Mouse (Mus musculus) megakaryocyte progenitor cell, adult 5-6 weeks (primary cell): ENCODE measurements at regions not wholly inside any gene's neighbourhood (a gene's known extent, or its start where the extent isn't known, plus 50 kb on each side); places are given as distances from the start of the nearest gene placed in this dataset.
A peak's percentile ranks its signal among the peaks of the same experiment; 100 is the strongest.

Source experiments
- ATAC-seq: replicated peaks from 2 replicates; pipeline ENCODE4 v1.8.0; 2016; ENCODE audit warnings: mild to moderate bottlenecking, moderate TSS enrichment, inconsistent platforms; ENCODE audit not compliant: poor library complexity

DNA sequence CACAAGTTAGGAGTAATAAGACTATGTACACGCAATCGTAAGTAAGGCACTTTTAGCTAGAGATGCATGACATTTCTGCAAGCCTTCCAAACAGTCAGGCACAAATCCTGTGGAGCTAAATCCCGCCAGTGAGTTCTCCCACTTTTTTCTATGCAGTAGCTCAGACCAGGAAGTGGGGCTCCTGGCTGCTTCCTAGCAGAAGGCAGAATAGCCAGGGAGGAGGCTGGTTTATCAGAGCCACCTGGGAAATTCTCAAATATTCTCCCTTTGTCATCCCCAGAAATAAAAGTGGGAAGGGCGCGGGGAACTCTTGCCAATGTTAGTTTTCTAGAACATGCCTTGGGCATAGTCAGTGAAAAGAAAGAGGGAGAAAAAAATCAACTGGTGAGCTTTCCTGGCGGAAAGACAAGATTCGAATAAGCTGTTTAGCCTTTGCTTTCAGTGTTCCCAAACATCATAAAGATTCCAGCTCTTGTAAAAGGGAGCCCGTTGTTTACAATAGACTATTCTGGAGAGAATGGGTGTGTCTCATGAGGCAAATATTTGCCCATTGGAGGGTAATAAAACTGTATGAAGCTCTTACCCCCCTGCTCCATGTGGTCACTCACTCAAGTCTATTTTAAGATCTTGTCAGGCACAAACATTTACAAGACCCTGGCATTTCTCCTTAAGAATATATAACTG is 167.2 kb upstream of the Lef1 start:
- ATAC-seq = no peak

DNA sequence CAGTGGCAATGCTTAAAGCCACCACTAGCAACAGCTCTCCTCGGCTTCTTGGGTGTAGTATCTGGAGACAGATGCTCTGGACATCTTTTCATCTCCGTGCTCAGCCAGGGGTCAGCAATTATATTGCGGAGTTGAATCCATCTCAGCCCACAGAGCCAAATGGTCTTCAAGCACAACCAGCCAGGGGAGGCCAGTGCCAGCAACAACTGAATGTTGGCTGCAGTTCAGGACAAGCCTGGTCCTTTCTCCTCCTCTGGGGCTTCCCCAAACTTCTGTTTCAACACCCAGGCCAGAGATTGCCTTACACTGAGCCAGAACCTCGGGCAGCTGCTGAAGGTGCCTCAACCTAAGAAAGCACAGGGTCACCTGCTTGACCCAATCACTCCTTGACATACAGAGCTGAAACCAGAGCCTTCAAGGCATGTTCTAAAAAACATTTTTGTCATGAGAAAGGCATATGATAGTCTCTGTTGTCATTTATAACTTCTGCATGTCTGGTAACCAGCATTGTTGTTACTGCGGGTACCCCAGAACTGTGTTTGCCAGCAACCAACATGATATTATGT is 169.9 kb upstream of the Lef1 start:
- ATAC-seq = no peak

DNA sequence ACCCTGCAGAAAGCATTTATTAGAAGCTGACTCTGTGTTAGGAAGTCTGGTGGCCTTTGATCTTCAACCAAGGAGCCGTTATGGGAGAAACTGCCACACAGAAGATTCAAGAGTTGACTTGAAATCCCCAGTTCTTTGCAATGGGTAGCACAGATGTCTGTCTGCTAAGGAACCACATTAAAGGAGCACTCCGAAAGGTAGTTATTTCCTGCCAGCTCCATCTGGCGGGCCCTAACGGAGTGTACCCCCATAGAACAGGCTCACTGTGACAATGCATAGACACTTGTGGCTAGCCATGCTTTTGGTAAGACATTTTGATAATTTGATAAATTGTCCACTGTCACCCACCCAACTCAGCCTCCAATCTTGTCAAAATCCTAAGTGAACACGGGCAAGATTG is 173.3 kb upstream of the Lef1 start:
- no peak for ATAC-seq

DNA sequence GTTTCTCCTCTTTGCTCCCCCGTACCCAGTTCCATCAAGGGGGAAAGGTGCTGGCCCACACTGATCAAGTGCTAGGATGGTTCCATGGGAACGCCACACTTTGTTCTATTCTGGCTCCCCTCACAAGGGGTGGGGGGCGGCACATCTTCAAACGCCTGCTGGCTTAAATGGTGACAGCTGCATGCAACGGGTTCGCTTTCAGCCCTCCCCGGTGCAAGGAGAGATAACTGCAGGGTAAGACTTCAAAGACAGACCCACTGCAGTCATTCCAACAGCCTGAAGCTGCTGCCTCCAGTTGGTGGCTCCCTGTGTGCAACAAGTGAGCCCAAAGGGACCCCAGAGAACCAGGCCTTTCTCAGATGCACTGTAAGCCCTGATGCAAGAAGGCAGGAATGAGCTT is 173.9 kb upstream of the Lef1 start:
- ATAC-seq = no peak

DNA sequence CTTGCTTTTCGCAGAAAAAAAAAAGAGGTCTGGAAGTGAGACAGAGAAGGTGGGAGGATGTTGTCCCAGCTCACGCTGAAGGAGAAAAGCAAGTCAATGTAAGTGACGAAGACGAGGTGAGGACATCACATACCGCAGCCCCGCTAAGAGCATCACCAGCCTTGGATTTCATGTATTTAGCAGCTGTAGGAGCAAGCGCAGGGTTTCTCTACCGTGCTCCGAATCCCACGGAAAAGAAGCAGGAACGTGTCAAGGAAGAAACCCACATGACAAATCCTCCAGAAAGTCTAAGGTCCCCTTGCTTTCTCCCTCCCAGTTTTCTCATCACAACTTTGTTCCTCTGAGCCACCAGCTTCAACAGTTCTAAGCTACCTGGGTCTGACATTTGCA is 174.3 kb upstream of the Lef1 start:
- no peak for ATAC-seq

DNA sequence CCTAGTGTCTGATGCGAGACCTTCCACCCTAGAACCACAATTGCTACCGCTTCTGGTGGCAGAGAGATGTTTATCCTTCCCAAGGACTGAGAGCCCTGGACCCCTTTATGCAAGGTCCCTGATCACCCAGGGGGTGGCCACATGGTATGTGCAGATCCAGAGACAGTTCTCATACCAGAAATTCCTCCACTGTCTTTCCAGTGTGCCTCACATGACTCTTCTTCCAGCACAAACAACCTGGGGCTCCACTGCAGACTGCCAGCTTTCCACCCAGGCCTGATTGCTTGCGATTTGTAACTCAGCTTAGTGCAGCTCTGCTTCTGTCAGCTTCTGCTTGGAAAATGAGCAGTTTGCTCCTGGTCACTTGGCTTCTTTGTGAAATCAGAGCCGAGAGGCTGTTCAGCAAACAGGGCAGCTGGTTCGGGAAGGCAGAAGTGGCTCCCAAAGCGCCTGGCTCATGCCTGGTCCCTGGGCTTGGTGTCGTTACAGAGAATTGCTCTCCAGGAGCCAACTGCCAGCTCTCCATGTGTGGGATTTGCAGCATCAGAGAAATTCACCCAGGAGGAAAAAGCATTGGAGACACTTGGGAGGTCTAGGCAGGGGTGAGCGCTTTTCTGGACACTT is 174.9 kb upstream of the Lef1 start:
- ATAC-seq = no peak

DNA sequence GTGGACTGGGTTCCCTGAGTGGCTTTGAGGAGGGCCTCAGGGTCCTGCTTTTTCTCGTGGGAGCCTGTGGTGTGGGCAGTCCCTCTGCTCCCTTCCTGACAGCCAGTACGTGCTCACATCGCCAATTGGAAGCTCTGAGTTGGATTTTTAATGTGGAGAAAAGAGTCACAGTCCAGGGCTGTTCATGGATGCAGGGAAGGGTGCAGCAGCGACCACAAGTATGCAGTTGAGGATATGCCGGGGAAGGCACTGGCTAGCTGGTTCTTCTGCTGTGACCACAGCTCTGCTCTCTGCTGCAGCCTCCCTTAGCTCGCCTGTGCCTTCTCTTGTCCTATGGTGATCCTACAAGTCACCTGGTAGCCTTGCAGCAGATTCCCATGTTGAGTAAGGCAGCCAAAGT is 177.5 kb upstream of the Lef1 start:
- ATAC-seq = no peak

DNA sequence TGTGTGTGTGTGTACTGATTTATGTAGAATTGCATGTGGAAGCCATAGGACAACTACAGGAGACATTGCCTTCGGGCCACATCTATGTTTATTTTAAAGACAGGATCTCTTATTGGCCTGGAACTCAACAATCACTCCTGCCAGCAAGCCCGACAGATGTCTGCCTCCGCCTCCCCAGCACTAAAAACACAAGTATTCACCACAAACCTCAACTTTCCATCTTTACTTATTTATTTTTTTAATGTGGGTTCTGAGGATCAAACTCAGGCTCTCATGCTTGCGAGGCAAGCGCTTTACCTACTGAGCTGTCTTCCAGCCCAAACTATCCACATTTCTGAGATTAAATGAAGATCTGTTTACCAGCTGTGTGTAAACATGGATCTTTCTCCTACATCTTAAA is 178.0 kb upstream of the Lef1 start:
- ATAC-seq = no peak

DNA sequence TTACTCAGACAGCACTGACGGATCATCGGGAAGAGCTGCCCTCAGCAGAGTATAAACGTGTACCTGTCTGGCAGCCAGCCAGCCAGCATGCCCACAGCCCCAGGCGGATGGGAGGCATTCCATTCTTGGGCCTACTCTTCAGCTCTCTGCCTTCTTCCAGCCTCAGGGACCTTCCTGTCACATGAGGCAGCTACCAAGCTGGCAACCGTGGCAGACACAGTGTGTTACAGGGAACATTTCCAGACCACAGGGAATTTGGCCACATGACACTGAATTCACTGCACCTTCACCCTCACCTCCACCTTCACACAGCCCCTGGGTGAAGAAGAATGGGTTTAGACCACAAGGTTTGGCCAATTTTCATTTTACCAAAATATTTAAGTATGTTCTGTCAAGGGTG is 185.3 kb upstream of the Lef1 start:
- ATAC-seq = no peak

DNA sequence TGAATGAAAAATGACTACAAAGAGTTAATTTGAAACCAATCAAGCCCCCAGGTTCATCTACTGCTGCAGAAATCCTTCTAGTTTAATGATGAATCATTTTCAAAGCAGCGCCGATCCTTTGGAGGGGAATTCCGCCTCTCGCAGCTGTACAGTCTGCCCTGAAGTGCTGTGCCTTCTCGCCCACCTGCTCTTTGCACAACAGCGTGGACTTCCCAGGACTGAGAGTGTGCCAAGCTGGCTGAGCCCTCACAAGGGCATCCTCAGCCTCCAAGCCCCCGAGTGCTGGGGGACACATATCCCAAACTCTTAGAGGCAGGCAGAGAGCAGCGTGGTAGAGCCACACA is 186.7 kb upstream of the Lef1 start:
- no peak for ATAC-seq

DNA sequence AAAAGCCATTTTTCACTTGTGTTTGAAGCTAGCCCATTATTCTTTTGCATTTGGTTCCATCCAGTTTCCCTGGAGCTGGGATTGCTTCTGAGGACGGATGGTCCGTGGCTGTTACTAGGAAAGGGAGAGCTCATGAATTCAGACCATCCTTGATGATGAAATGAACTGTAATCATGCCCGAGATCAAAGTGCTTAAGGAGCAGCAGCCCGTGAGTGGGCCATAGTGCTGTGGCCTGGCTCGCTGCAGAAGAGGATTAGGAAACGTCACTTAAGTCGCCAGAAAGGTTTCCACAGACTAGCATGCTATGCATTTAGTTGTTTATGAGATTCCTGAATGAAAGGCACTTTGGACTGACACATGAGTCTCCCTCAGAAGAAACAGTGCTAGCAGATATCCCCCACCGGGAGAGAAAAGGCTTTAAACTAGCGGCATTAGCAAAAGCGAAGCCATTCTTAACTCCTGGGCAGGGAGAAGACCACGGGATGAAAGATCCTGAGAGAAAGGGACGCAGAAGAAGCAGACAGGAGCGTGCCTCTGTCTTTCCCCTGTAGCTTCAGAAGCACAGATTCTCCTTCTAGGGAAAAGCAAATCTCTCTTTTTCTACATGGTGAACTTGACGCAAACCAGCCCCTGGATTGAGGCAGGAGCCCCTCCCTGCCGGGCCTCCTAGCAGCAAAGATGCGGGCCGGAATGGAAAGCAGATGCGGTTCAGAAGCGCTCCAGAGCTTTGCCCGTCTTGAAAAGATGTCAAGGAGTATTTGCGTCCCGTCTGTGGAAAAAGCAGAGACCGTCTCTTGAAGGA is 187.3 kb upstream of the Lef1 start:
- no peak for ATAC-seq

DNA sequence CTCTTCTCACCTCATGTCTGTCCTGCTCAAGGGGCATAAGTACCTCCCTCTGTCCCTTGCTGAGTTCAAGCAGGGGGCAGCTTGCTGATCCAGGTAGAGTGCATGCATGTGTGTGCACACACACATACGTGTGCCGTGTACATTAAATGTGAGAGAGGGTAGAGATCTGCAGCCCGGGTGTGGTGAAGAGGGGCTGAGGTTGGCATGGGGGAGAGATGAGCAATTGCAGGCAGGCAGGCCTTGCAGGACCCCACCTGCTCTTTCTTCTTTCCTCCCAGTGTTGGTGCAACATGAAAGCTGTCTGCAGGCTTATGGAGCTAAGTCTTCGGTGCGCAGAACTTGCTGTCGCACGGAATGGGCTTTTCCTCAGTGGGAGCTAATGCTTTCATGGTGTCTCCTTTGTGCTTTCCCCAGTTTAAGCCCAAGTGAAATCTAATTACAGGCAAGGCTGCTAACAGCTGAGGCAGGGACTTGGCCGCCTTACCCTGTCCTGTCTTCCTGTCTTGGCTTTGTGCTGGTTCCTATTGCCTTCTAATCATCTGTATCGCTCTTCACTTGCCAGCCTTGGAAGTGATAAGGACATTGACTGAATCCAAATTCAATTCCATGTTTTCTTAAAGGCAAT is 188.5 kb upstream of the Lef1 start:
- ATAC-seq = no peak

DNA sequence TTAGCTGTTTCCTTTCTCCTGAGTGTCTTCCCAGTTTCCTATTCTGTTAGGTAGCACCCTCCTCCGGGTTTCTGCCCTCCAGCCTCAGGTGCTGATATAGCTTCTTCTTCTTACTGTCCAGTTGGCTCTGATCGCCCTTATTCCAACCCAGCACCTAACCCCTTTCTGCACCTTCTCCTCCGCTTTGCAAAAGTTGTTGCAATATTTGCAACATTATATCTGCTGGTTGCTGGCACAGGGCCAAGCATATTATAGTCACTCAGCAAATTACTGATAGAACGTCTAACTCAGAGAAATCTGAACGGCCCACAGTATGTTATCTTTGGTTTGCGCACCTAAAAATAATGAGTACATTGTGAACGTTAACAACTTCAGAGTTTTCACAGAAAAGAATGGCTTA is 183.6 kb upstream of the Rpl34 start:
- ATAC-seq = no peak

DNA sequence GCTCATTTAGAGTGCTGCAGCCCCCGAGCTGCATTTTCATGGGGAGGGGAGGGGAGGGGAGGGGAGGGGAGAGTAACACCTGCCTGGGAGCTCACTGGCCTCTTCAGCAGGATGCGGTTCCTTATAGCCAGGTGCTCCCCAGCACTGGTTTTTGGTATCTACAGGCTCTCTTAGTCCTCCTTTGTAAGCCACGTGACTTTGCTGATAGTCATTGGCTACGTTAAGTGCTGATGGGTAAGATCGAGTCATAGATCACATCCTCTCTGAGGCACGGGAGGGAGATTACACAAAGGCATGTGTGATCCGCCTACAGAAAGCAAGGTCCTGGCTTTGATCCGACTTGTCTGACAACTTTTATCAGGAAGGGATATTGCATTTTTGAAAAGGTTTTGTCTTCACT is 174.9 kb upstream of the Rpl34 start:
- ATAC-seq = no peak

DNA sequence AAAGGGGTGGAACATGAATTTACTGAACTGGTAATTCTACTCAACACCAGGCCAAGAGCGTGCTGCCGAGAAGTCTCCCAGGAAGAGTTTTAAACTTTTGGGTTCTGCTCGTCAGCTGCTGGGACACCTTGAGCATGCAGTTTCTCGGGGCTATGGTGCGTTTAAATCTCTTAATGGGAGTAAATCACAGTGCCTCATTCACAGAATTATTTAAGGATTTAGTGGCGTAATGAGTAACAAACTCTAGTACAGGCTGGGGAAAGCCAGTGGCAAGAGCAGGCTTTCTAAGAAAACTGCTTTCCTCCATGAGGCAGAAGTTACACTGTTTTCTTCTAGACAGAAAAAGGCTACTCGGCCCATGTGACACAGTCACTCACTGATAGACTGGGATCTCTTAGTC is 173.1 kb upstream of the Rpl34 start:
- no peak for ATAC-seq

DNA sequence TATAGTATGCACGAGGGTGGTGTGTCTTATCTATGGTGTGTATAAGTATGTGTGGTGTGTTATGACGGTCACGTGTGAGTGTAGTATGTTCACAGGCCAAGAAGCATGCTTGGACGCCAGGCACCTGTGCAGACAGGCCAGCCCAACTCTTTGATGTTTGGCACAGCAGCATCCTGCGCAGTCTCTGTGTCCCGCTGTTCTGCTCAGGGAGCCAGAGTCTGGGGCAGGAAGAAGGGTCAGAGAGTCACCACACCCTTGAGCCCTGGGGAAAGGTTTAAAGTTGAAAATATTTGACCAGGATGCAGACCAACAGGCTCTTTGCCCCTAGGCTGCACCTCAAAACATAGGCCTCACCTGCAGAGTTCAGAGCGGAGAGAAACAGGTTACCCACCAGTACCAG is 172.2 kb upstream of the Rpl34 start:
- ATAC-seq = no peak

DNA sequence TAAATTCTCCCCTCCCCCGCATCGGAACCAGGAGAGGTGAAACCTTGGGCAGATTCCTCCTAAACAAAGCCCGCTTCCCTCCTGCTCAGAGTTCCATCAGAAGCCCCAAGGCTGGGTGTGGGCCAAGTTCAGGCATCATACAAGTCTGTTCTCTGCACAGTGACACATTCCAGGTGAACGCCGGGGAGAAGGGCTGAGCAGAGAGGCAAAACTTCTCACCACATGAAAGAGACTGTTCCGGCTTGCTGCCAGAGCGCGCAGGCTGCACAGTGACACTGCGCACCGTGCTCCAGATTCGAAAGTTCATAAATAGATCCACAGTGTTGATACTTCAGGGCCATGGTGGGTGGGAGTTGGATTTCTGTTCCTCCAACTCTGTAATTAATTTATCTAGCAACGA is 171.1 kb upstream of the Rpl34 start:
- ATAC-seq = no peak

DNA sequence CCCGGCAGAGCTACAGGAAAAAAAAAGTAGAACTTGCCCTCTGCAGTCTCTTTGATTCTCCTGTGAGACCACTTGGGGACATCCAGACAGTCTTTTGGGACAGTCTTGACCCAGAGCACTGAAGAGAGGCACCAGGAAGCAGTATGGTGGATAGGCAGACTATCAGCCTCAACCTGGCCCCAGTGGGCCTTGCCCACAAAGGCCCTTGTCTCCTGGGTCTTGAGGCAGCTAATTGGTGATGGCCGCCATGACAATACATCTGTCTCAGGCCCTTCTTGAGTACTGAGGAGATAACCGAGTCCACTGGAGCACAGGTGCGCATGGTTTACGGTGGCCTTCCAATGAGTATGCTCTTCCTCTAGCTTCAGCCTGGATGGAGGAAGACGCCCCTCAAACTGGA is 170.6 kb upstream of the Rpl34 start:
- ATAC-seq = no peak

DNA sequence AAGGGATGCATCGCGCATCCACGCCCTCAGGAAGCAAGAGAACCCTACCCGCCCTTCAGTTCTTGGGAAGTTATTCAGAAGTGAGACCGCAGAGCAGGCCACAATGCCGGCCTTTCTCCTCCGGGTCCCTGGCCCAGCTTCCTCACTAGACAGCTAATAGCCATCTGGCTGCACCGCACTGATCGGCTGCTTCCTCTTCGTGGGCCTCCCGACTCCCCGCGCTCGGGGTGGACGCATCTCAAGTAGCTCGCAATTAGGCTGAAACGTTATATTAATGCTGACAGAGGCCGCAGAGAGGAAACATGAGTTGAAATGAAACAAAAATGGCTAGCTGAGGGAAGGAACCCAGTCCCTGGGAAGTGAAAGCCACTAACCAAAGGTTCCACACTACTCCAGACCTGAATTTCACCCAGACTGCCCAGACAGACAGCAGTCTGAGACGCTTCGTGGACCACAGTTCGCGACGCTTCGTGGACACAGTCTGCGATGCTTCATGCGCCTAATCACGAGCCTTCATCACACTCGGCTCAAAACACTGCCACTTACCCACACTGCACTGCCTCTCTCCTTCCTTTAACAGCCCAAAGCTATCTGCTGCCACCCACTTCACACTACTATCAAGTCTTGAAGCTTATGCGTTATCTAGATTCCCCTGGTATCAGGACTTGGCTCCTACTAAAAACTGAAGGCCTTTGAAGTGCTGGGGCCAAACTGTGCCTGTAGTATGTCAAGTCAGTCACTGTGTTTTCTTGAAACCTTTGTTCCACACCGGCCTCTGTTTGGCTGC is 170.0 kb upstream of the Rpl34 start:
- ATAC-seq = peak; percentile 95

DNA sequence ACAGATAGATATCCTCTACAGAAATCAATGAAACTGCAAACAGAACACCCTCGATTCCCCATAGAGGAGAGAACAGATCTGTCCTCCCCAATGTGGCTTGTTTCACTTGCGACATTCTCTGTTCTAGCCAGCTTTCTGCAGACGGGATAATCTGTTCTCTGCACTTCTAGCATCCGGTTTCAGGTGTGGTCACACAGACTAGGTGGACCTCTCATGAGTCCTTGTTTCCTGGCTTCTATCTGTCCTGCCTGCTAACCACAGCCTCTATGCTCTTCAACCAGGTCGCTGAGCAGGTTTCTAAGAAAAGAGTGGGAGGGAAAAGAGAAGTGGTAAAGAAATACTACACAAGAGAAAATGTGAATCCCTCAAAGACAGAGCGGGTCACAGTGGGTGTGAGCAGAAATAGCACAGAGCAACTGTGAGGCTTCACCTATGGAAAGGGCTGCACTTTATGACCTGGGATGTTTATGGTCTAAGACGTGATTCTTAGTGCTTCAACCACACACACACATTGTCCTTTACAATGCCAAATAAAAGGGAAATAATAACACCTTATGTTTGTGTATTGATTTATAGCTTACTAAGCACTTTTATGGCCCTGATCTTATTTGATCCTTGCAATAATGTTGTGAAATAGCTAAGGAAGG is 164.1 kb upstream of the Rpl34 start:
- ATAC-seq = no peak
